Mouse (Mus musculus) adrenal gland, postnatal 10 days (tissue): ENCODE results near the gene H2al1j. TPM values are rescaled to one million over a fixed set of nuclear protein-coding genes. Genes with fewer than 3 reads are reported as not detected.
"Not testable (repeated sequence)": the region's sequence is repeated elsewhere in the genome, so short reads cannot be mapped to it uniquely, and the experiment has no call there.

ENCODE experiments used
- DNase-seq: peaks from one replicate; pipeline ENCODE4 v3.0.0; 2021; ENCODE audit warnings: mixed read lengths
- long read RNA-seq, 2 experiments: library from polyadenylated mRNA; stranded (forward); transcript quantifications; one replicate each; pipeline ENCODE4 v2.0.0; 2021
- total RNA-seq, 2 experiments: library from RNA; stranded (reverse); gene quantifications; 2 replicates each; pipeline ENCODE4 v1.2.3; 2021

Gene H2al1j
- total RNA-seq, result not detected
- long read RNA-seq, experiment 1, result 0 reads
- long read RNA-seq, experiment 2, result 0 reads

- DNase-seq, result not testable (repeated sequence)
Observed at GRCm38 (mm10) chrX:11327522-11327921, at the start of gene H2al1j. Gene H2al1j, plus strand, starts transcription at chrX:11327822.

GRCm38 (mm10) chrX:11280741-11281140, 46.9 kb upstream of the H2al1j start:
- DNase-seq, result no peak

GRCm38 (mm10) chrX:11288306-11288882, 39.2 kb upstream of the H2al1j start:
- DNase-seq, result no peak

- no peak for DNase-seq
Observed at GRCm38 (mm10) chrX:11289244-11289643, 38.4 kb upstream of the H2al1j start.

- not testable (repeated sequence) for DNase-seq
Observed at GRCm38 (mm10) chrX:11298957-11299356, 28.7 kb upstream of the H2al1j start, which contains the start of gene H2al1a. Gene H2al1a, plus strand, starts transcription at chrX:11299257.

GRCm38 (mm10) chrX:11302132-11302531, 25.5 kb upstream of the H2al1j start, which contains the start of gene H2al1b:
Gene H2al1b, plus strand, starts transcription at chrX:11302432.
- DNase-seq, result not testable (repeated sequence)

- not testable (repeated sequence) for DNase-seq
Observed at GRCm38 (mm10) chrX:11305355-11305754, 22.3 kb upstream of the H2al1j start, which contains the start of gene H2al1c. Gene H2al1c, plus strand, starts transcription at chrX:11305655.

- DNase-seq, result not testable (repeated sequence)
Observed at GRCm38 (mm10) chrX:11308524-11308923, 19.1 kb upstream of the H2al1j start, which contains the start of gene H2al1d. Gene H2al1d, plus strand, starts transcription at chrX:11308824.

GRCm38 (mm10) chrX:11311634-11312033, 16.0 kb upstream of the H2al1j start, which contains the start of gene H2al1e:
Gene H2al1e, plus strand, starts transcription at chrX:11311934.
- not testable (repeated sequence) for DNase-seq

GRCm38 (mm10) chrX:11314858-11315257, 12.8 kb upstream of the H2al1j start, which contains the start of gene H2al1f:
Gene H2al1f, plus strand, starts transcription at chrX:11315158.
- DNase-seq, result not testable (repeated sequence)

- DNase-seq, result not testable (repeated sequence)
Observed at GRCm38 (mm10) chrX:11317956-11318355, 9.7 kb upstream of the H2al1j start, which contains the start of gene H2al1g. Gene H2al1g, plus strand, starts transcription at chrX:11318256.

GRCm38 (mm10) chrX:11321192-11321591, 6.4 kb upstream of the H2al1j start, which contains the start of gene H2al1h:
Gene H2al1h, plus strand, starts transcription at chrX:11321492.
- not testable (repeated sequence) for DNase-seq

- not testable (repeated sequence) for DNase-seq
Observed at GRCm38 (mm10) chrX:11324359-11324758, 3.3 kb upstream of the H2al1j start, which contains the start of gene H2al1i. Gene H2al1i, plus strand, starts transcription at chrX:11324659.

- DNase-seq, result no peak
Observed at GRCm38 (mm10) chrX:11345762-11346161, 18.1 kb downstream of the H2al1j start.

GRCm38 (mm10) chrX:11346756-11347155, 19.1 kb downstream of the H2al1j start:
- DNase-seq, result no peak

GRCm38 (mm10) chrX:11360823-11361222, 33.2 kb downstream of the H2al1j start:
- no peak for DNase-seq

- no peak for DNase-seq
Observed at GRCm38 (mm10) chrX:11361261-11361660, 33.6 kb downstream of the H2al1j start.

- DNase-seq, result peak; percentile 20
Observed at GRCm38 (mm10) chrX:11363890-11364289, 36.3 kb downstream of the H2al1j start.

GRCm38 (mm10) chrX:11365151-11365550, 37.5 kb downstream of the H2al1j start:
- no peak for DNase-seq
